Mouse (Mus musculus): ENCODE measurements around the gene F2r. TPM values are rescaled to one million over a fixed set of nuclear protein-coding genes. Genes with fewer than 3 reads are reported as not detected.

Gene F2r
- polyA plus RNA-seq, 1 experiment from 2014 or later, result 80.0 TPM

Other genes starting within 250 kb of the F2r start
- 39.8 and 41.6 TPM in 2 replicates for gene Aggf1, start 243.1 kb downstream of the F2r start, polyA plus RNA-seq (2015; fragmentation: Nextera tagmentation; extraction: Ambion mirVana)
- gene Crhbp, start 173.6 kb downstream of the F2r start, polyA plus RNA-seq (2015; fragmentation: Nextera tagmentation; extraction: Ambion mirVana), result 8.4 and 9.3 TPM in 2 replicates
- not detected in 2 replicates for gene S100z, start 139.8 kb downstream of the F2r start, polyA plus RNA-seq (2015; fragmentation: Nextera tagmentation; extraction: Ambion mirVana)
- not detected in 2 replicates for gene F2rl1, start 93.3 kb downstream of the F2r start, polyA plus RNA-seq (2015; fragmentation: Nextera tagmentation; extraction: Ambion mirVana)
- 0.91 and 1.1 TPM in 2 replicates for gene F2rl2, start 78.4 kb upstream of the F2r start, polyA plus RNA-seq (2015; fragmentation: Nextera tagmentation; extraction: Ambion mirVana)

Data from hindbrain, embryonic 13.5 days (tissue).